Comparison of ENCODE assay signal across 32 mouse cellular contexts in genomic region chr5:139303646-139304061, GRCm38 (mm10). TPM values are rescaled to one million over a fixed set of nuclear protein-coding genes. Genes with fewer than 3 reads are reported as not detected.
DNase-seq lines count a peak whose midpoint lies in the region; ATAC-seq and TF ChIP-seq lines count a peak whose summit lies in the region.
"Had no signal": no experiment of that assay in that cellular context is flagged by ENCODE, and none has a peak within 500 bp of the region (broad histone marks: within the 10 kb centered on the region; RNA-seq: fewer than 3 reads in every experiment).

No protein-coding gene starts in this region.

- no peak overlapping the region for H3K27ac ChIP-seq in heart, adult 2 months
- H3K27ac ChIP-seq: embryonic facial prominence, embryonic 10.5 days; gastrocnemius, adult 2 months; heart, embryonic 13.5 days; liver, embryonic 14.5 days; lung, embryonic 15.5 days; midbrain, embryonic 10.5 days; neural tube, embryonic 13.5 days had no signal

- DNase-seq in kidney, adult 9 months: peak; percentile 52
- DNase-seq in kidney, adult 8-10 months: no peak
- DNase-seq in thymus, postnatal 14 days: peak; percentile 24
- no peak for DNase-seq in thymus, adult 18-20 months
- DNase-seq in yolk sac, embryonic 10.5 days (ENCODE audit: low spot score): peak; percentile 39
- no peak for DNase-seq in embryo, embryonic 11 days
- DNase-seq in heart, adult 2 months: no peak
- DNase-seq: adrenal gland, postnatal 36 days; B cell, adult 2 months; cerebellum, adult 18-20 months; gastrocnemius, adult 2 months; heart, adult 11 months; kidney, postnatal 4 days; lung, postnatal 4 days; right cerebral cortex, postnatal 14 days had no signal

- 86% methylated on average over 9 of the region's 9 CpGs for WGBS in heart, adult 2 months

- no peaks in the 10 kb centered on the region for H3K79me2 ChIP-seq in heart, adult 2 months (replicated peaks; ENCODE audit: control insufficient read depth, insufficient read depth, low read length)

- H3K4me1 ChIP-seq in heart, adult 2 months (ENCODE audit: control insufficient read depth, insufficient read depth, low read length): no peaks in the 10 kb centered on the region
- H3K4me1 ChIP-seq: heart, embryonic 13.5 days; lung, embryonic 15.5 days; midbrain, embryonic 10.5 days; neural tube, embryonic 13.5 days had no signal

- H3K9ac ChIP-seq in heart, adult 2 months (ENCODE audit: low read depth, low read length): no peak overlapping the region
- H3K9ac ChIP-seq: heart, embryonic 13.5 days; liver, embryonic 14.5 days; lung, embryonic 15.5 days; neural tube, embryonic 13.5 days had no signal

- ATAC-seq in inflammation-experienced regulatory T-cells, adult 6 months: peak; percentile 89
- ATAC-seq: hindbrain, embryonic 16.5 days; Patski had no signal

- intact Hi-C loops in heart, adult 2 months (cut with DNase I): no loop called here

- no peak for TF ChIP-seq EP300 in heart, adult 2 months (IDR thresholded peaks at IDR 0.05; ENCODE audit: insufficient read depth, low read depth, low read length)

- H3K27me3 ChIP-seq in heart, adult 2 months (ENCODE audit: control insufficient read depth, insufficient read depth, low read length): no peaks in the 10 kb centered on the region; the same call in 1 of the 2 replicates
- H3K27me3 ChIP-seq: lung, embryonic 15.5 days; neural tube, embryonic 13.5 days; Patski had no signal

- no peak for TF ChIP-seq CTCF in heart, adult 2 months (IDR thresholded peaks at IDR 0.05)

- H3K36me3 ChIP-seq in heart, adult 2 months (ENCODE audit: control insufficient read depth, insufficient read depth, low read length): no peaks in the 10 kb centered on the region
- H3K36me3 ChIP-seq: embryonic facial prominence, embryonic 10.5 days; heart, embryonic 13.5 days; lung, embryonic 15.5 days; midbrain, embryonic 10.5 days; neural tube, embryonic 13.5 days had no signal

- no peak for TF ChIP-seq POLR2A in heart, adult 2 months (IDR thresholded peaks at IDR 0.05; ENCODE audit: insufficient read depth, low read depth, low read length)

- H3K4me3 ChIP-seq in heart, adult 2 months: no peak overlapping the region
- H3K4me3 ChIP-seq: embryonic facial prominence, embryonic 10.5 days; gastrocnemius, adult 2 months; heart, embryonic 13.5 days; lung, embryonic 15.5 days; midbrain, embryonic 10.5 days; neural tube, embryonic 13.5 days had no signal

RNA-seq across cellular contexts. Expression of gene Adap1, which starts 21.8 kb away (rescaled TPM):
- 10 to 100 TPM in 1 of 3 experiments, 1 to 10 TPM in 2; 3.0 to 13.5 (median 3.7) TPM for polyA plus RNA-seq in inflammation-experienced regulatory T-cells, adult 6 months (2017; shearing (Covaris generic))
- 1 to 10 TPM; 1.5 to 1.7 TPM for total RNA-seq in heart, adult 2 months (2021)
- polyA plus RNA-seq in heart, adult 2 months (2012; rRNA removed): 2.7 and 2.8 TPM in 2 replicates

RNA-seq across cellular contexts. Expression of gene Cox19, which starts 47.6 kb away (rescaled TPM):
- polyA plus RNA-seq in inflammation-experienced regulatory T-cells, adult 6 months (2017; shearing (Covaris generic)): 10 to 100 TPM; 52.5 to 66.7 (median 65.2) TPM
- total RNA-seq in heart, adult 2 months (2021): 10 to 100 TPM; 82.8 to 94.8 TPM
- polyA plus RNA-seq in heart, adult 2 months (2012; rRNA removed): 110 and 112 TPM in 2 replicates

RNA-seq across cellular contexts. Expression of gene Cyp2w1, which starts 48.8 kb away (rescaled TPM):
- not detected for polyA plus RNA-seq in inflammation-experienced regulatory T-cells, adult 6 months (2017; shearing (Covaris generic))
- total RNA-seq in heart, adult 2 months (2021): not detected
- polyA plus RNA-seq in heart, adult 2 months (2012; rRNA removed): not detected in 2 replicates
- total RNA-seq: adrenal gland, postnatal 36 days; ES-E14; gastrocnemius, adult 2 months; hematopoietic stem cell, adult 5-6 weeks; layer of hippocampus, postnatal 25 days; left cerebral cortex, postnatal 14 days; monocyte, adult 5-6 weeks had no signal
- polyA plus RNA-seq: embryonic facial prominence, embryonic 10.5 days; forebrain, embryonic 11.5 days; heart, embryonic 13.5 days; hindbrain, embryonic 16.5 days; kidney, embryonic 14.5 days; lung, embryonic 15.5 days; midbrain, embryonic 10.5 days; neural tube, embryonic 13.5 days; Patski; testis, adult 2 months had no signal

RNA-seq across cellular contexts. Expression of gene Get4, which starts 51.5 kb away (rescaled TPM):
- 10 to 100 TPM; 12.0 to 25.4 (median 16.7) TPM for polyA plus RNA-seq in inflammation-experienced regulatory T-cells, adult 6 months (2017; shearing (Covaris generic))
- 10 to 100 TPM; 38.2 to 45.4 TPM for total RNA-seq in heart, adult 2 months (2021)
- 57.3 and 59.6 TPM in 2 replicates for polyA plus RNA-seq in heart, adult 2 months (2012; rRNA removed)

Comparison
In these comparisons a context has a peak if more than half of its experiments do, and no peak if none do; other contexts are left out.
1. DNase-seq: peak in kidney, adult 9 months (single experiment), thymus, postnatal 14 days (single experiment) and yolk sac, embryonic 10.5 days (single experiment); none in kidney, adult 8-10 months (0 of 2), thymus, adult 18-20 months (0 of 2), embryo, embryonic 11 days (single experiment) and heart, adult 2 months (0 of 2).